ENCODE assay signal across 14 mouse cellular contexts in the genomic region with DNA sequence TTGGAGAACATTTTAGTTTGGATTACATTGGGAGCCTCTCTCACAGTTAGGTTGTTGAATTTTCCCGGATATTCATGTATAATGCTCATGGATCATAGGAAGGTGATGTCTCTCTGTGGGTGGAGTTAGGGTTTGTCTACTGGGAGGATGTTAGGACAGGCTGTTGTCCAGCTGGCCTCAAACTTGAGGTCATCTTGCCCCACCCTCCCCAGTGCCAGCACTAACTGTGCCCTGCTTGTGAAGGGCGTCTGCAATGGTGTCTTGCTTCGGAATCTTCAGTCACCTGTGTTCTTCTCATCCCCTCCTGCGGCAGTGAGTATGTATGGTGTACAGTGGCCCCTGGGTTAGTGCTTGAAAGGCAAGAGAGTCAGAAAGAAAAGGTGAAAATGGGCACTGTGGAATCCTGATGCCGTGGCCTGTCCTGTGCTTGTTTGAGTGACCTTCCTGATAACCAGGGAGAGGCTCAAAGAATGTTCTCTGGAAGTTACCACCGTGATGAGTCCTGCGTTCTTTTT. TPM values are rescaled to one million over a fixed set of nuclear protein-coding genes. Genes with fewer than 3 reads are reported as not detected.
A peak's percentile ranks its signal among the peaks of the same experiment; 100 is the strongest.
DNase-seq lines count a peak whose midpoint lies in the region.
"Had no signal": no experiment of that assay in that cellular context is flagged by ENCODE, and none has a peak within 500 bp of the region (broad histone marks: within the 10 kb centered on the region; RNA-seq: fewer than 3 reads in every experiment).

No protein-coding gene starts in this region.

- peak; percentile 62 to 79 for DNase-seq in adrenal gland, adult (ENCODE audit: inconsistent age in 2 of 2, low spot score in 1 of 2)
- DNase-seq in adrenal gland, adult 8-10 months = no peak
- peak; percentile 44 to 48 for DNase-seq in adrenal gland, postnatal 36 days
- no peak for DNase-seq in adrenal gland, postnatal 4 days (ENCODE audit: low spot score in 2 of 2)
- DNase-seq in lung, postnatal 36 days = peak; percentile 55
- no peak for DNase-seq in lung, postnatal 25 days (ENCODE audit: low spot score)
- DNase-seq: adrenal gland, postnatal 10 days; cerebellum, adult 11 months; cerebellum, adult 2 months; cerebellum, postnatal 10 days; cerebellum, postnatal 36 days; embryo, embryonic 11 days; gastrocnemius, postnatal 25 days; heart, adult 2 months had no signal

RNA-seq across cellular contexts. Expression of gene Adcy7, which starts 11.7 kb away (rescaled TPM):
- total RNA-seq in adrenal gland, adult 8-10 months (2022) = 10 to 100 TPM in 2 of 4 experiments, 1 to 10 TPM in 2; 6.4 to 28.7 (median 14.2) TPM
- 10 to 100 TPM in 1 of 2 experiments, 1 to 10 TPM in 1; 5.7 to 11.5 TPM for total RNA-seq in adrenal gland, postnatal 36 days (2021)
- total RNA-seq in adrenal gland, postnatal 4 days (2021) = 1 to 10 TPM; 6.8 to 8.0 TPM

Comparison
In these comparisons a context has a peak if more than half of its experiments do, and no peak if none do; other contexts are left out.
1. DNase-seq: peak in adrenal gland, adult (2 of 2), adrenal gland, postnatal 36 days (2 of 2) and lung, postnatal 36 days (single experiment); none in adrenal gland, adult 8-10 months (single experiment), adrenal gland, postnatal 4 days (0 of 2) and lung, postnatal 25 days (single experiment).